Comparison of ENCODE assay signal across 7 mouse cellular contexts in genomic region chr19:4201291-4201909, GRCm38 (mm10). TPM values are rescaled to one million over a fixed set of nuclear protein-coding genes. Genes with fewer than 3 reads are reported as not detected.
A peak's percentile ranks its signal among the peaks of the same experiment; 100 is the strongest.
DNase-seq lines count a peak whose midpoint lies in the region; ATAC-seq lines count a peak whose summit lies in the region.

Gene Rad9a, minus strand, starts transcription at chr19:4201662.

- H3K27me3 ChIP-seq in intestine, embryonic 16.5 days (replicated peaks; ENCODE audit: control insufficient read depth, insufficient read depth, low read length) = no peaks in the 10 kb centered on the region
- peaks cover 2% of the 10 kb centered on the region; the same call in 1 of the 2 replicates for H3K27me3 ChIP-seq in midbrain, embryonic 11.5 days (ENCODE audit: control insufficient read depth, insufficient read depth, low read length)

- ATAC-seq in intestine, embryonic 16.5 days = peak; percentile 86
- ATAC-seq in midbrain, embryonic 11.5 days (ENCODE audit: low FRiP score) = peak; percentile 87

- peak within 1 kb of the TSS; percentile 74 for H3K27ac ChIP-seq in intestine, embryonic 16.5 days (ENCODE audit: low read length)
- no peak within 1 kb of the TSS for H3K27ac ChIP-seq in midbrain, embryonic 11.5 days (ENCODE audit: low read depth, low read length)

- H3K4me3 ChIP-seq in intestine, embryonic 16.5 days (ENCODE audit: low read length) = peak within 1 kb of the TSS; percentile 78
- H3K4me3 ChIP-seq in midbrain, embryonic 11.5 days (ENCODE audit: low read depth, low read length) = peak within 1 kb of the TSS; percentile 54

- WGBS in intestine, embryonic 16.5 days = under 1% methylated on average over 34 of the region's 34 CpGs
- WGBS in midbrain, embryonic 11.5 days = under 1% methylated on average over 34 of the region's 34 CpGs

- peak within 1 kb of the TSS; percentile 99 for H3K4me2 ChIP-seq in intestine, embryonic 16.5 days (ENCODE audit: low read depth, low read length)
- H3K4me2 ChIP-seq in midbrain, embryonic 11.5 days = peak within 1 kb of the TSS; percentile 64

- peak; percentile 95 for DNase-seq in adrenal gland, adult 8-10 months
- DNase-seq in embryo, embryonic 9.5 days (ENCODE audit: extremely low spot score) = peak; percentile 93
- peak; percentile 91 to 96 for DNase-seq in gastrocnemius, postnatal 4 days (ENCODE audit: low spot score in 2 of 2)
- DNase-seq in left cerebral cortex, postnatal 36 days (ENCODE audit: low spot score in 2 of 2) = peak; percentile 92 to 94
- DNase-seq in midbrain, embryonic 11.5 days (ENCODE audit: low spot score, missing footprints) = peak; percentile 98
- peak; percentile 97 for DNase-seq in skeletal muscle tissue, adult 2 months (ENCODE audit: low read depth, low spot score)

- intact Hi-C loops in left cerebral cortex, postnatal 36 days (cut with DNase I) = loop anchor here (5.0 kb wide), 1 partner anchor 34 kb away; no protein-coding TSS in a partner anchor

- H3K4me1 ChIP-seq in intestine, embryonic 16.5 days (ENCODE audit: control insufficient read depth, insufficient read depth, low read length) = peaks cover 22% of the 10 kb centered on the region
- H3K4me1 ChIP-seq in midbrain, embryonic 11.5 days (ENCODE audit: control insufficient read depth, insufficient read depth, low read length) = peaks cover 18% of the 10 kb centered on the region

- H3K9me3 ChIP-seq in intestine, embryonic 16.5 days (ENCODE audit: control insufficient read depth, low read length) = no peaks in the 10 kb centered on the region
- H3K9me3 ChIP-seq in midbrain, embryonic 11.5 days (ENCODE audit: control insufficient read depth, low read length) = no peaks in the 10 kb centered on the region

- H3K36me3 ChIP-seq in intestine, embryonic 16.5 days (ENCODE audit: control insufficient read depth, insufficient read depth, low read length) = 0 out of 2 replicates have a peak, but pooled peaks cover 6% of the 10 kb centered on the region
- H3K36me3 ChIP-seq in midbrain, embryonic 11.5 days (ENCODE audit: control insufficient read depth, insufficient read depth, low read length) = peaks cover 11% of the 10 kb centered on the region

- peak within 1 kb of the TSS; percentile 85 for H3K9ac ChIP-seq in intestine, embryonic 16.5 days (ENCODE audit: low read depth, low read length)
- peak within 1 kb of the TSS; percentile 67 for H3K9ac ChIP-seq in midbrain, embryonic 11.5 days (ENCODE audit: low read length)

RNA-seq across cellular contexts. Expression of gene Rad9a, which starts in this region (rescaled TPM):
- total RNA-seq in adrenal gland, adult 8-10 months (2022) = 10 to 100 TPM in 3 of 4 experiments, 1 to 10 TPM in 1; 8.7 to 14.3 (median 11.9) TPM
- 1 to 10 TPM; 7.3 to 8.3 TPM for total RNA-seq in gastrocnemius, postnatal 4 days (2021)
- polyA plus RNA-seq in intestine, embryonic 16.5 days (2015; fragmentation: Nextera tagmentation; extraction: Ambion mirVana) = 31.7 and 34.2 TPM in 2 replicates
- total RNA-seq in left cerebral cortex, postnatal 36 days (2021) = 10 to 100 TPM in 1 of 2 experiments, 1 to 10 TPM in 1; 6.1 to 10.8 TPM
- polyA plus RNA-seq in midbrain, embryonic 11.5 days (2014; fragmentation: Nextera tagmentation; extraction: Ambion mirVana) = 42.4 and 43.5 TPM in 2 replicates
